Mouse (Mus musculus): ENCODE results near the gene Pon3.
"Not testable (repeated sequence)": the region's sequence is repeated elsewhere in the genome, so short reads cannot be mapped to it uniquely, and the experiment has no call there.

Gene Pon3

GRCm38 (mm10) chr6:5245926-5246325 is 10.2 kb downstream of the Pon3 start:
- no peak for DNase-seq

GRCm38 (mm10) chr6:5238799-5239198 is 17.3 kb downstream of the Pon3 start:
- no peak for DNase-seq

GRCm38 (mm10) chr6:5237510-5237909 is 18.6 kb downstream of the Pon3 start:
- DNase-seq, result no peak

GRCm38 (mm10) chr6:5236843-5237371 is 19.2 kb downstream of the Pon3 start:
- DNase-seq, result no peak

- DNase-seq, result no peak
Measured at GRCm38 (mm10) chr6:5234563-5234962, 21.5 kb downstream of the Pon3 start.

- no peak for DNase-seq
Measured at GRCm38 (mm10) chr6:5233812-5234211, 22.3 kb downstream of the Pon3 start.

- no peak for DNase-seq
Measured at GRCm38 (mm10) chr6:5232022-5232421, 24.1 kb downstream of the Pon3 start.

GRCm38 (mm10) chr6:5230261-5230660 is 25.8 kb downstream of the Pon3 start:
- DNase-seq, result no peak

- DNase-seq, result not testable (repeated sequence)
Measured at GRCm38 (mm10) chr6:5223551-5223950, 32.5 kb downstream of the Pon3 start.

- DNase-seq, result no peak
Measured at GRCm38 (mm10) chr6:5222080-5222479, 34.0 kb downstream of the Pon3 start.

- no peak for DNase-seq
Measured at GRCm38 (mm10) chr6:5218190-5218589, 37.9 kb downstream of the Pon3 start.

- DNase-seq, result no peak
Measured at GRCm38 (mm10) chr6:5207817-5208216, 48.3 kb downstream of the Pon3 start.

GRCm38 (mm10) chr6:5199916-5200315 is 56.2 kb downstream of the Pon3 start:
- no peak for DNase-seq

- DNase-seq, result no peak
Measured at GRCm38 (mm10) chr6:5199376-5199905, 56.6 kb downstream of the Pon3 start.

GRCm38 (mm10) chr6:5198590-5198989 is 57.5 kb downstream of the Pon3 start:
- DNase-seq, result no peak

- DNase-seq, result no peak
Measured at GRCm38 (mm10) chr6:5193693-5194092, 62.4 kb downstream of the Pon3 start, which contains the start of gene Pon1. Pon1 (minus strand) TSS chr6:5193946.

GRCm38 (mm10) chr6:5190761-5191160 is 65.3 kb downstream of the Pon3 start:
- DNase-seq, result no peak

- DNase-seq, result no peak
Measured at GRCm38 (mm10) chr6:5189507-5189906, 66.6 kb downstream of the Pon3 start.

GRCm38 (mm10) chr6:5188938-5189337 is 67.1 kb downstream of the Pon3 start:
- no peak for DNase-seq

- no peak for DNase-seq
Measured at GRCm38 (mm10) chr6:5188036-5188435, 68.0 kb downstream of the Pon3 start.

- DNase-seq, result no peak
Measured at GRCm38 (mm10) chr6:5187586-5187985, 68.5 kb downstream of the Pon3 start.

GRCm38 (mm10) chr6:5186229-5186950 is 69.7 kb downstream of the Pon3 start:
- DNase-seq, result no peak

- DNase-seq, result no peak
Measured at GRCm38 (mm10) chr6:5180645-5181044, 75.4 kb downstream of the Pon3 start.

- DNase-seq, result no peak
Measured at GRCm38 (mm10) chr6:5179189-5179588, 76.9 kb downstream of the Pon3 start.

Data from thymus, postnatal 25 days (tissue).